Mouse (Mus musculus): ENCODE results near the gene Srebf2.

GRCm38 (mm10) chr15:82231100-82231499 is 84.1 kb downstream of the Srebf2 start:
- TF ChIP-seq POLR2A (IDR thresholded peaks at IDR 0.05; ENCODE audit: borderline replicate concordance, low read depth, low read length), result no peak
- no peak for TF ChIP-seq CTCF (IDR thresholded peaks at IDR 0.05; ENCODE audit: low read depth, low read length)

Data from bone marrow macrophage, adult 2 months (primary cell).